Mouse (Mus musculus) spleen, postnatal 4 days (tissue): ENCODE results near the gene Ppp1r11.

Experiments
- DNase-seq, 2 experiments: peaks; one replicate each; pipeline ENCODE4 v3.0.0; 2022; ENCODE audit warnings: low spot score in 2 of 2

The Ppp1r11 gene

GRCm38 (mm10) chr17:36961125-36961524, 9.6 kb upstream of the Ppp1r11 start:
- DNase-seq = no peak

GRCm38 (mm10) chr17:36958884-36959283, 7.3 kb upstream of the Ppp1r11 start:
- DNase-seq = no peak

- peak; percentile 90 to 92 for DNase-seq
Measured at GRCm38 (mm10) chr17:36957999-36958743, 6.6 kb upstream of the Ppp1r11 start, which contains the start of the genes Znrd1 and Znrd1as. Znrd1 (minus strand) TSS chr17:36958559. Znrd1as (plus strand) TSS chr17:36958592.

- no peak for DNase-seq
Measured at GRCm38 (mm10) chr17:36953062-36953461, 1.5 kb upstream of the Ppp1r11 start.

GRCm38 (mm10) chr17:36952631-36953030, 1.1 kb upstream of the Ppp1r11 start:
- no peak for DNase-seq

- DNase-seq = no peak
Measured at GRCm38 (mm10) chr17:36949265-36949664, 2.3 kb downstream of the Ppp1r11 start.

GRCm38 (mm10) chr17:36948286-36948685, 3.3 kb downstream of the Ppp1r11 start:
- DNase-seq = no peak

- peak in 1 of 2 experiments; percentile 66 for DNase-seq
Measured at GRCm38 (mm10) chr17:36947051-36947819, 4.3 kb downstream of the Ppp1r11 start.

GRCm38 (mm10) chr17:36944121-36944775, 7.3 kb downstream of the Ppp1r11 start:
- DNase-seq = no peak

GRCm38 (mm10) chr17:36943691-36944090, 7.8 kb downstream of the Ppp1r11 start:
- no peak for DNase-seq

GRCm38 (mm10) chr17:36942791-36943471, 8.6 kb downstream of the Ppp1r11 start, which contains the start of gene Rnf39:
Rnf39 (plus strand) TSS chr17:36942918.
- no peak for DNase-seq

GRCm38 (mm10) chr17:36942391-36942790, 9.2 kb downstream of the Ppp1r11 start:
- DNase-seq = no peak

GRCm38 (mm10) chr17:36938056-36938455, 13.5 kb downstream of the Ppp1r11 start:
- DNase-seq = no peak

GRCm38 (mm10) chr17:36931806-36932205, 19.7 kb downstream of the Ppp1r11 start:
- no peak for DNase-seq

GRCm38 (mm10) chr17:36931130-36931529, 20.4 kb downstream of the Ppp1r11 start:
- no peak for DNase-seq

GRCm38 (mm10) chr17:36930233-36930632, 21.3 kb downstream of the Ppp1r11 start:
- no peak for DNase-seq

- no peak for DNase-seq
Measured at GRCm38 (mm10) chr17:36929236-36929932, 22.2 kb downstream of the Ppp1r11 start.

- DNase-seq = no peak
Measured at GRCm38 (mm10) chr17:36927496-36928120, 23.9 kb downstream of the Ppp1r11 start.

- no peak for DNase-seq
Measured at GRCm38 (mm10) chr17:36923491-36923890, 28.1 kb downstream of the Ppp1r11 start.

GRCm38 (mm10) chr17:36922715-36923114, 28.8 kb downstream of the Ppp1r11 start:
- no peak for DNase-seq

- no peak for DNase-seq
Measured at GRCm38 (mm10) chr17:36920239-36920638, 31.3 kb downstream of the Ppp1r11 start.
